23 mouse cellular contexts compared by ENCODE assay signal in genomic region chr1:86718190-86718589, GRCm38 (mm10). TPM values are rescaled to one million over a fixed set of nuclear protein-coding genes. Genes with fewer than 3 reads are reported as not detected.
DNase-seq lines count a peak whose midpoint lies in the region; ATAC-seq and TF ChIP-seq lines count a peak whose summit lies in the region.
"Had no signal": no experiment of that assay in that cellular context is flagged by ENCODE, and none has a peak within 500 bp of the region (broad histone marks: within the 10 kb centered on the region; RNA-seq: fewer than 3 reads in every experiment).

No protein-coding gene starts in this region.

- H3K4me2 ChIP-seq in liver, embryonic 11.5 days: no peak overlapping the region
- no peak overlapping the region for H3K4me2 ChIP-seq in liver, postnatal 0 days (ENCODE audit: low read depth, low read length)
- H3K4me2 ChIP-seq: embryonic facial prominence, embryonic 12.5 days; forebrain, embryonic 13.5 days; forebrain, embryonic 15.5 days had no signal

- no peak overlapping the region for H3K27ac ChIP-seq in liver, adult 2 months (replicated peaks; ENCODE audit: insufficient read depth, low read depth, low read length)
- H3K27ac ChIP-seq in liver, embryonic 11.5 days (ENCODE audit: low read depth, low read length): no peak overlapping the region
- peak overlapping the region; percentile 30; the same call in 1 of the 2 replicates for H3K27ac ChIP-seq in liver, postnatal 0 days (ENCODE audit: low read depth)
- H3K27ac ChIP-seq: embryonic facial prominence, embryonic 10.5 days; embryonic facial prominence, embryonic 12.5 days; forebrain, embryonic 13.5 days; forebrain, embryonic 15.5 days had no signal

- peaks cover 4% of the 10 kb centered on the region; the same call in 1 of the 2 replicates for H3K79me2 ChIP-seq in liver, adult 2 months (ENCODE audit: control insufficient read depth, insufficient read depth, low read length)

- H3K36me3 ChIP-seq in liver, adult 2 months (ENCODE audit: control insufficient read depth, insufficient read depth, low read length): no peaks in the 10 kb centered on the region
- no peaks in the 10 kb centered on the region for H3K36me3 ChIP-seq in liver, embryonic 11.5 days (ENCODE audit: control insufficient read depth, insufficient read depth, low read length)
- no peaks in the 10 kb centered on the region for H3K36me3 ChIP-seq in liver, postnatal 0 days (replicated peaks; ENCODE audit: insufficient read depth, low read length)
- H3K36me3 ChIP-seq: embryonic facial prominence, embryonic 10.5 days; embryonic facial prominence, embryonic 12.5 days; forebrain, embryonic 15.5 days had no signal

- no peak for ATAC-seq in liver, embryonic 11.5 days (replicated peaks; ENCODE audit: low FRiP score)
- ATAC-seq in liver, postnatal 0 days: no peak
- ATAC-seq: CD4-positive, CD25-positive, alpha-beta regulatory T cell, adult 4 months; forebrain, embryonic 13.5 days; forebrain, embryonic 15.5 days; forebrain, postnatal 0 days had no signal

- peaks cover 12% of the 10 kb centered on the region for H3K4me1 ChIP-seq in liver, adult 2 months (ENCODE audit: control insufficient read depth, insufficient read depth, low read length)
- H3K4me1 ChIP-seq in liver, embryonic 11.5 days (replicated peaks; ENCODE audit: control insufficient read depth, insufficient read depth, low read length): peaks cover 20% of the 10 kb centered on the region
- H3K4me1 ChIP-seq in liver, postnatal 0 days (ENCODE audit: insufficient read depth): peaks cover 29% of the 10 kb centered on the region
- H3K4me1 ChIP-seq: embryonic facial prominence, embryonic 10.5 days; embryonic facial prominence, embryonic 12.5 days; forebrain, embryonic 13.5 days; forebrain, embryonic 15.5 days had no signal

- no peak for TF ChIP-seq POLR2A in liver, adult 2 months (IDR thresholded peaks at IDR 0.05; ENCODE audit: extremely low read depth, insufficient read depth, low read length)

- WGBS in liver, adult 2 months: 26% methylated on average over 1 of the region's 1 CpGs
- WGBS in liver, embryonic 11.5 days: 86% methylated on average over 1 of the region's 1 CpGs
- WGBS in liver, postnatal 0 days (ENCODE audit: insufficient replicate concordance): 54% methylated on average over 1 of the region's 1 CpGs

- H3K9ac ChIP-seq in liver, adult 2 months (ENCODE audit: low read depth, low read length): no peak overlapping the region
- H3K9ac ChIP-seq in liver, embryonic 11.5 days (ENCODE audit: low read depth, low read length): no peak overlapping the region
- no peak overlapping the region for H3K9ac ChIP-seq in liver, postnatal 0 days (replicated peaks)
- H3K9ac ChIP-seq: embryonic facial prominence, embryonic 12.5 days; forebrain, embryonic 13.5 days; forebrain, embryonic 15.5 days; forebrain, postnatal 0 days had no signal

- H3K9me3 ChIP-seq in liver, embryonic 11.5 days (ENCODE audit: control insufficient read depth, low read length): no peaks in the 10 kb centered on the region
- H3K9me3 ChIP-seq in liver, postnatal 0 days (ENCODE audit: low read length): no peaks in the 10 kb centered on the region
- H3K9me3 ChIP-seq: embryonic facial prominence, embryonic 10.5 days; embryonic facial prominence, embryonic 12.5 days; forebrain, embryonic 13.5 days; forebrain, embryonic 15.5 days; G1E had no signal

- H3K4me3 ChIP-seq in liver, adult 2 months (ENCODE audit: insufficient read depth, low read depth, low read length): no peak overlapping the region
- no peak overlapping the region for H3K4me3 ChIP-seq in liver, embryonic 11.5 days (ENCODE audit: low read depth, low read length)
- H3K4me3 ChIP-seq in liver, postnatal 0 days (ENCODE audit: low read depth, low read length): no peak overlapping the region
- H3K4me3 ChIP-seq: embryonic facial prominence, embryonic 10.5 days; embryonic facial prominence, embryonic 12.5 days; forebrain, embryonic 13.5 days; forebrain, embryonic 15.5 days had no signal

- TF ChIP-seq CTCF in liver, adult 2 months (IDR thresholded peaks at IDR 0.05; ENCODE audit: low read depth, low read length): no peak
- no peak for TF ChIP-seq CTCF in liver, postnatal 0 days (IDR thresholded peaks at IDR 0.05; ENCODE audit: low read depth)

- TF ChIP-seq EP300 in liver, postnatal 0 days (IDR thresholded peaks at IDR 0.05; ENCODE audit: low read depth): no peak

- no peaks in the 10 kb centered on the region for H3K27me3 ChIP-seq in liver, adult 2 months (ENCODE audit: control insufficient read depth, insufficient read depth, low read length)
- no peaks in the 10 kb centered on the region for H3K27me3 ChIP-seq in liver, embryonic 11.5 days (replicated peaks; ENCODE audit: control insufficient read depth, insufficient read depth, low read length)
- H3K27me3 ChIP-seq in liver, postnatal 0 days (ENCODE audit: insufficient read depth, low read length): no peaks in the 10 kb centered on the region
- H3K27me3 ChIP-seq: CH12.LX; embryonic facial prominence, embryonic 12.5 days; forebrain, embryonic 13.5 days; forebrain, embryonic 15.5 days had no signal

- peak; percentile 69 for DNase-seq in liver, adult 2 months (ENCODE audit: extremely low read depth, low read depth, low spot score)
- DNase-seq in liver, embryonic 11.5 days (ENCODE audit: low spot score): no peak
- no peak for DNase-seq in liver, postnatal 0 days
- DNase-seq in liver: no peak
- DNase-seq in yolk sac, embryonic 10.5 days (ENCODE audit: low spot score): peak; percentile 38
- no peak for DNase-seq in kidney, postnatal 10 days
- DNase-seq: adrenal gland, adult 8-10 months; adrenal gland, postnatal 14 days; adrenal gland, postnatal 36 days; B cell, adult 2 months; cerebellum, adult 11-12 months; cerebellum, adult 2 months; cerebellum, adult 9-10 months; cerebellum, postnatal 10 days; cerebellum, postnatal 25 days; forebrain, postnatal 0 days had no signal

RNA-seq across cellular contexts. Expression of gene Dis3l2, which starts 14.6 kb away (rescaled TPM):
- total RNA-seq in liver, adult 2 months (2014; rRNA removed): 13.2 and 13.4 TPM in 2 replicates
- 7.7 and 9.0 TPM in 2 replicates for polyA plus RNA-seq in liver, adult 2 months (2012; rRNA removed)
- 20.2 and 21.2 TPM in 2 replicates for polyA plus RNA-seq in liver, embryonic 11.5 days (2014; fragmentation: Nextera tagmentation; extraction: Ambion mirVana)
- polyA plus RNA-seq in liver, postnatal 0 days (2015; fragmentation: Nextera tagmentation; extraction: Ambion mirVana): 7.2 and 7.9 TPM in 2 replicates

RNA-seq across cellular contexts. Expression of gene Nppc, which starts 47.8 kb away (rescaled TPM):
- not detected in 2 replicates for total RNA-seq in liver, adult 2 months (2014; rRNA removed)
- polyA plus RNA-seq in liver, adult 2 months (2012; rRNA removed): not detected in 2 replicates
- polyA plus RNA-seq in liver, embryonic 11.5 days (2014; fragmentation: Nextera tagmentation; extraction: Ambion mirVana): not detected in 2 replicates
- 0.20 TPM in 1 of 2 replicates, not detected in the other for polyA plus RNA-seq in liver, postnatal 0 days (2015; fragmentation: Nextera tagmentation; extraction: Ambion mirVana)
- total RNA-seq: adrenal gland, adult 8-10 months; adrenal gland, postnatal 36 days; G1E had no signal
- polyA plus RNA-seq: CD4-positive, CD25-positive, alpha-beta regulatory T cell, adult 4 months; G1E had no signal

Comparison
In these comparisons a context has a peak if more than half of its experiments do, and no peak if none do; other contexts are left out.
1. DNase-seq: peak in liver, adult 2 months (single experiment) and yolk sac, embryonic 10.5 days (single experiment); none in liver, embryonic 11.5 days (single experiment), liver, postnatal 0 days (single experiment), liver (single experiment) and kidney, postnatal 10 days (single experiment).